Mouse (Mus musculus) liver, adult 2 months (tissue): ENCODE data around the gene Doc2b. TPM values are rescaled to one million over a fixed set of nuclear protein-coding genes. Genes with fewer than 3 reads are reported as not detected.

Experiments
- DNase-seq: peaks from one replicate; pipeline ENCODE4 v3.0.0-alpha.2; 2011; ENCODE audit warnings: low read depth, low spot score; ENCODE audit errors: extremely low read depth
- H3K27ac ChIP-seq: fragments of 200-500 bp; replicated peaks from 2 replicates; pipeline ENCODE4 v1.5.1; 2012; ENCODE audit warnings: low read depth, mild to moderate bottlenecking, control low read depth, inconsistent platforms, low read length; ENCODE audit not compliant: insufficient read depth
- H3K27me3 ChIP-seq: fragments of 200-500 bp; 2 replicates; pipeline ENCODE4 v1.6.1; 2012; ENCODE audit warnings: mild to moderate bottlenecking, moderate library complexity, low read length, inconsistent platforms; ENCODE audit not compliant: control insufficient read depth, insufficient read depth
- H3K36me3 ChIP-seq: fragments of 200-500 bp; 2 replicates; pipeline ENCODE4 v1.6.1; 2012; ENCODE audit warnings: low read length, inconsistent platforms; ENCODE audit not compliant: control insufficient read depth, insufficient read depth
- H3K4me1 ChIP-seq: fragments of 200-500 bp; 2 replicates; pipeline ENCODE4 v1.6.1; 2011; ENCODE audit warnings: low read length; ENCODE audit not compliant: control insufficient read depth, insufficient read depth
- H3K4me3 ChIP-seq: fragments of 200-500 bp; 2 replicates; pipeline ENCODE4 v1.5.1; 2011; ENCODE audit warnings: low read depth, mild to moderate bottlenecking, control low read depth, low read length, moderate library complexity; ENCODE audit not compliant: insufficient read depth
- H3K79me2 ChIP-seq: fragments of 200-500 bp; 2 replicates; pipeline ENCODE4 v1.6.1; 2012; ENCODE audit warnings: inconsistent platforms, mild to moderate bottlenecking, low read length, moderate library complexity; ENCODE audit not compliant: control insufficient read depth, insufficient read depth
- H3K9ac ChIP-seq: fragments of 200-500 bp; 2 replicates; pipeline ENCODE4 v1.6.1; 2012; ENCODE audit warnings: low read depth, mild to moderate bottlenecking, control low read depth, inconsistent platforms, low read length
- CTCF ChIP-seq: fragments of 200-500 bp; IDR thresholded peaks from 2 replicates; pipeline ENCODE4 v1.5.1; 2011; ENCODE audit warnings: low read depth, low read length, control low read depth
- POLR2A ChIP-seq: fragments of 200-500 bp; IDR thresholded peaks from 2 replicates; pipeline ENCODE4 v1.6.1; 2011; ENCODE audit warnings: low read length, control low read depth; ENCODE audit not compliant: insufficient read depth; ENCODE audit errors: extremely low read depth
- WGBS: fragments of 180-500 bp; shearing (Covaris S2); methylation state at CpG from one replicate; pipeline ENCODE4 v1.1.7; 2018; 5-methylcytosine and 5-hydroxymethylcytosine counted together
- polyA plus RNA-seq: library from polyadenylated mRNA; depleted of rRNA; stranded (reverse); fragments of >200 nt; gene quantifications from 2 replicates; pipeline ENCODE4 v1.2.3, GENCODE M21; 2012
- total RNA-seq: library from RNA; depleted of rRNA; stranded (reverse); fragments of >200 nt; gene quantifications from 2 replicates; pipeline ENCODE4 v1.2.3, GENCODE M21; 2014

The Doc2b gene
- total and polyA plus RNA-seq, 2 experiments: 0.07 to 0.09 TPM

DNA sequence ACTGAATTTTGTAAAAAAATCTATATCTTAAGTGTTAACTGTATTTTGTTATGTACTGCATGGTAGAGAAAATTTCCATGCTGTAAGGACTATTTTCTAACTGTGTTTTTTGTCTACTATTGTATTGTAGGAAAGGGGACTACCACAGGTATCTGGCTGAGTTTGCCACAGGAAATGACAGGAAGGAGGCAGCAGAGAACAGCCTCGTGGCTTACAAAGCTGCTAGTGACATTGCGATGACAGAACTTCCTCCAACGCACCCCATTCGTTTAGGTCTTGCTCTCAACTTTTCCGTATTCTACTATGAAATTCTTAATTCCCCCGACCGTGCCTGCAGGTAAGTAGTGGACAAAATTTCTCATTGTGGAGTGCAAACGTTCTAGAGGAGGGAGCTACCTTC, 39.2 kb downstream of the Doc2b start:
- H3K4me1 ChIP-seq: peaks cover 3% of the 10 kb centered on the region; the same call in 1 of the 2 replicates
- no peak for DNase-seq
- no peak overlapping the region for H3K4me3 ChIP-seq
- H3K36me3 ChIP-seq: peaks cover 52% of the 10 kb centered on the region
- peaks cover 19% of the 10 kb centered on the region; the same call in 1 of the 2 replicates for H3K79me2 ChIP-seq
- H3K27ac ChIP-seq: no peak overlapping the region
- no peak overlapping the region for H3K9ac ChIP-seq
- no peaks in the 10 kb centered on the region for H3K27me3 ChIP-seq
- 78% methylated on average over 8 of the region's 8 CpGs for WGBS
- TF ChIP-seq CTCF (no peak), POLR2A (no peak)

GRCm38 (mm10) chr11:75751082-75751481, 44.8 kb downstream of the Doc2b start:
- Histone ChIP-seq H3K27me3 (no peaks in the 10 kb centered on the region), H3K4me1 (peaks cover 17% of the 10 kb centered on the region), H3K9ac (no peak overlapping the region), H3K36me3 (peaks cover 15% of the 10 kb centered on the region), H3K27ac (no peak overlapping the region), H3K79me2 (peaks cover 41% of the 10 kb centered on the region), H3K4me3 (no peak overlapping the region)
- no peak for TF ChIP-seq CTCF
- no peak for DNase-seq
- whole genome bisulfite sequencing: 57% methylated on average over 4 of the region's 4 CpGs

GRCm38 (mm10) chr11:75750537-75750936, 45.3 kb downstream of the Doc2b start:
- no peak overlapping the region for H3K4me3 ChIP-seq
- H3K27me3 ChIP-seq: no peaks in the 10 kb centered on the region
- no peak overlapping the region for H3K9ac ChIP-seq
- TF ChIP-seq POLR2A (no peak), CTCF (no peak)
- no peak for DNase-seq
- WGBS: 9% methylated on average over 1 of the region's 1 CpGs
- H3K27ac ChIP-seq: no peak overlapping the region
- H3K79me2 ChIP-seq: peaks cover 41% of the 10 kb centered on the region
- peaks cover 20% of the 10 kb centered on the region for H3K4me1 ChIP-seq
- peaks cover 10% of the 10 kb centered on the region for H3K36me3 ChIP-seq

- no peaks in the 10 kb centered on the region for H3K27me3 ChIP-seq
- no peaks in the 10 kb centered on the region for H3K36me3 ChIP-seq
- H3K79me2 ChIP-seq: peaks cover 53% of the 10 kb centered on the region
- no peak overlapping the region for H3K27ac ChIP-seq
- WGBS: 88% methylated on average over 3 of the region's 3 CpGs
- H3K4me3 ChIP-seq: no peak overlapping the region
- TF ChIP-seq POLR2A: no peak
- TF ChIP-seq CTCF: no peak
- DNase-seq: no peak
- no peak overlapping the region for H3K9ac ChIP-seq
- H3K4me1 ChIP-seq: peaks cover 42% of the 10 kb centered on the region
Observed at GRCm38 (mm10) chr11:75744761-75745160, 51.1 kb downstream of the Doc2b start.

DNA sequence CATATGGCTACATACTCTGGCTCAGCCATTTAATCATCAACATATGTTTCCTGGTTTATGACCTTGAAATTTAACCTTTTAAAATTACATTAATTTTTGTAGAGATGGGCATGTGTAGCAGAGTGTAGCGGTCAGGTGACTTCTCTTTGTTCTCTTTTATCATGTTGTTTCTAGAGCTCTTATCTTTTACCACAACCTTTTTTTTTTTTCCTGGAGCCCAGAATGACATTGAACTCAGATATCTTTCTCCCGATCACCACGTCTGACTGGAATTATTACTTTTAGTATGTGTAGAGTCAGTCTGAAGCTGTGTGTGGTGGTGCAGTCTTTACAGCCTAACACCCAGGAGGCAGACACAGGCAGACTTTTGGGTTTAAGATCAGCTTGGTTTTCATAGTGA, 54.2 kb downstream of the Doc2b start:
- H3K4me1 ChIP-seq: peaks cover 50% of the 10 kb centered on the region
- no peak for TF ChIP-seq CTCF
- no peak for TF ChIP-seq POLR2A
- H3K4me3 ChIP-seq: no peak overlapping the region
- WGBS: 27% methylated on average over 3 of the region's 3 CpGs
- peaks cover 56% of the 10 kb centered on the region for H3K79me2 ChIP-seq
- H3K36me3 ChIP-seq: no peaks in the 10 kb centered on the region; the same call in 1 of the 2 replicates
- no peak overlapping the region for H3K27ac ChIP-seq
- no peaks in the 10 kb centered on the region for H3K27me3 ChIP-seq
- no peak overlapping the region for H3K9ac ChIP-seq
- no peak for DNase-seq

- whole genome bisulfite sequencing: 47% methylated on average over 3 of the region's 3 CpGs
- Histone ChIP-seq H3K36me3 (no peaks in the 10 kb centered on the region; the same call in 1 of the 2 replicates), H3K27ac (no peak overlapping the region), H3K4me3 (no peak overlapping the region), H3K4me1 (peaks cover 47% of the 10 kb centered on the region), H3K27me3 (no peaks in the 10 kb centered on the region), H3K9ac (no peak overlapping the region), H3K79me2 (peaks cover 52% of the 10 kb centered on the region)
- no peak for TF ChIP-seq CTCF
- no peak for TF ChIP-seq POLR2A
- no peak for DNase-seq
Observed at GRCm38 (mm10) chr11:75740204-75740603, 55.6 kb downstream of the Doc2b start.
